Mouse (Mus musculus) kidney, postnatal 4 days (tissue): Measurements from ENCODE around the gene Ccl11.

Source experiments
- DNase-seq, 2 experiments: peaks; one replicate each; pipeline ENCODE4 v3.0.0; 2021; ENCODE audit warnings: mixed read lengths in 2 of 2

Ccl11 gene

GRCm38 (mm10) chr11:82053849-82054248 lies 3.8 kb upstream of the Ccl11 start:
- DNase-seq: peak; percentile 18 to 22

GRCm38 (mm10) chr11:82062226-82062625 lies 4.6 kb downstream of the Ccl11 start:
- no peak for DNase-seq

- DNase-seq: no peak
These were observed 5.8 kb downstream of the Ccl11 start for GRCm38 (mm10) chr11:82063454-82063853.

- DNase-seq: no peak
These were observed 9.4 kb downstream of the Ccl11 start for GRCm38 (mm10) chr11:82066953-82067571.

GRCm38 (mm10) chr11:82071076-82071475 lies 13.5 kb downstream of the Ccl11 start:
- no peak for DNase-seq

GRCm38 (mm10) chr11:82072374-82072773 lies 14.8 kb downstream of the Ccl11 start:
- no peak for DNase-seq

- DNase-seq: no peak
These were observed 15.4 kb downstream of the Ccl11 start for GRCm38 (mm10) chr11:82072984-82073383.

GRCm38 (mm10) chr11:82073686-82074085 lies 16.1 kb downstream of the Ccl11 start:
- no peak for DNase-seq

GRCm38 (mm10) chr11:82077031-82077430 lies 19.4 kb downstream of the Ccl11 start:
- DNase-seq: no peak

- DNase-seq: no peak
These were observed 20.6 kb downstream of the Ccl11 start for GRCm38 (mm10) chr11:82078136-82078730.

GRCm38 (mm10) chr11:82080865-82081264 lies 23.2 kb downstream of the Ccl11 start:
- DNase-seq: no peak

GRCm38 (mm10) chr11:82084360-82084759 lies 26.7 kb downstream of the Ccl11 start:
- no peak for DNase-seq

GRCm38 (mm10) chr11:82099511-82100323 lies 42.1 kb downstream of the Ccl11 start:
- DNase-seq: no peak

GRCm38 (mm10) chr11:82101087-82101486 lies 43.5 kb downstream of the Ccl11 start:
- no peak for DNase-seq

GRCm38 (mm10) chr11:82101529-82101928 lies 43.9 kb downstream of the Ccl11 start, which contains the start of gene Ccl12:
Gene Ccl12 (plus strand): TSS chr11:82101845.
- no peak for DNase-seq

GRCm38 (mm10) chr11:82109611-82110010 lies 52.0 kb downstream of the Ccl11 start:
- DNase-seq: no peak

GRCm38 (mm10) chr11:82110372-82111248 lies 53.0 kb downstream of the Ccl11 start:
- no peak for DNase-seq
